Mouse (Mus musculus): ENCODE data around the gene Slc10a1. TPM values are rescaled to one million over a fixed set of nuclear protein-coding genes. Genes with fewer than 3 reads are reported as not detected.

Gene Slc10a1
- polyA plus RNA-seq, 1 experiment from 2014 or later: 0.45 TPM

GRCm38 (mm10) chr12:80938642-80939041 is 29.9 kb downstream of the Slc10a1 start:
- Histone ChIP-seq H3K27ac (replicated peaks) (no peak overlapping the region), H3K4me1 (replicated peaks) (no peaks in the 10 kb centered on the region), H3K36me3 (no peaks in the 10 kb centered on the region), H3K9ac (no peak overlapping the region), H3K9me3 (no peaks in the 10 kb centered on the region), H3K27me3 (no peaks in the 10 kb centered on the region), H3K4me3 (no peak overlapping the region), H3K4me2 (no peak overlapping the region)
- no peak for ATAC-seq (ENCODE audit: low FRiP score, low read depth)
- 70% methylated on average over 5 of the region's 5 CpGs for WGBS

- no peaks in the 10 kb centered on the region for H3K36me3 ChIP-seq
- no peaks in the 10 kb centered on the region for H3K27me3 ChIP-seq
- H3K4me3 ChIP-seq: no peak overlapping the region
- H3K9ac ChIP-seq: no peak overlapping the region
- no peaks in the 10 kb centered on the region for H3K4me1 ChIP-seq (replicated peaks)
- WGBS: 84% methylated on average over 9 of the region's 9 CpGs
- no peaks in the 10 kb centered on the region for H3K9me3 ChIP-seq
- H3K27ac ChIP-seq (replicated peaks): no peak overlapping the region
- no peak overlapping the region for H3K4me2 ChIP-seq
- no peak for ATAC-seq (ENCODE audit: low FRiP score, low read depth)
Observed at GRCm38 (mm10) chr12:80937331-80938029, 31.0 kb downstream of the Slc10a1 start.

- ATAC-seq (ENCODE audit: low FRiP score, low read depth): no peak
- Histone ChIP-seq H3K9ac (no peak overlapping the region), H3K4me3 (no peak overlapping the region), H3K27me3 (no peaks in the 10 kb centered on the region), H3K9me3 (no peaks in the 10 kb centered on the region), H3K4me1 (replicated peaks) (no peaks in the 10 kb centered on the region), H3K36me3 (no peaks in the 10 kb centered on the region), H3K27ac (replicated peaks) (no peak overlapping the region), H3K4me2 (no peak overlapping the region)
- 82% methylated on average over 2 of the region's 2 CpGs for WGBS
Observed at GRCm38 (mm10) chr12:80936751-80937150, 31.8 kb downstream of the Slc10a1 start.

- no peaks in the 10 kb centered on the region for H3K27me3 ChIP-seq
Observed at GRCm38 (mm10) chr12:80932865-80933264, 35.6 kb downstream of the Slc10a1 start.

GRCm38 (mm10) chr12:80931402-80932140 is 36.9 kb downstream of the Slc10a1 start:
- H3K9me3 ChIP-seq: no peaks in the 10 kb centered on the region
- H3K4me2 ChIP-seq: no peak overlapping the region
- H3K36me3 ChIP-seq: no peaks in the 10 kb centered on the region
- H3K27me3 ChIP-seq: no peaks in the 10 kb centered on the region
- 96% methylated on average over 3 of the region's 3 CpGs for WGBS
- H3K27ac ChIP-seq (replicated peaks): no peak overlapping the region
- no peak overlapping the region for H3K4me3 ChIP-seq
- H3K4me1 ChIP-seq (replicated peaks): no peaks in the 10 kb centered on the region
- ATAC-seq (ENCODE audit: low FRiP score, low read depth): no peak
- no peak overlapping the region for H3K9ac ChIP-seq

More at GRCm38 (mm10) chr12:80932865-80933264, 35.6 kb downstream of the Slc10a1 start:
- no peaks in the 10 kb centered on the region for H3K4me1 ChIP-seq (replicated peaks)
- ATAC-seq (ENCODE audit: low FRiP score, low read depth): no peak
- H3K27ac ChIP-seq (replicated peaks): no peak overlapping the region
- no peaks in the 10 kb centered on the region for H3K9me3 ChIP-seq
- no peaks in the 10 kb centered on the region for H3K36me3 ChIP-seq
- no peak overlapping the region for H3K4me3 ChIP-seq
- H3K4me2 ChIP-seq: no peak overlapping the region
- no peak overlapping the region for H3K9ac ChIP-seq
- 97% methylated on average over 1 of the region's 1 CpGs for WGBS

- no peaks in the 10 kb centered on the region for H3K36me3 ChIP-seq
- WGBS: 87% methylated on average over 7 of the region's 7 CpGs
- no peak overlapping the region for H3K4me2 ChIP-seq
- H3K9ac ChIP-seq: no peak overlapping the region
- H3K4me1 ChIP-seq (replicated peaks): no peaks in the 10 kb centered on the region
- H3K9me3 ChIP-seq: no peaks in the 10 kb centered on the region
- no peak overlapping the region for H3K27ac ChIP-seq (replicated peaks)
- H3K4me3 ChIP-seq: no peak overlapping the region
- no peak for ATAC-seq (ENCODE audit: low FRiP score, low read depth)
- H3K27me3 ChIP-seq: no peaks in the 10 kb centered on the region
Observed at GRCm38 (mm10) chr12:80930141-80930540, 38.4 kb downstream of the Slc10a1 start.

- Histone ChIP-seq H3K27me3 (no peaks in the 10 kb centered on the region), H3K4me3 (no peak overlapping the region), H3K27ac (replicated peaks) (no peak overlapping the region), H3K4me2 (no peak overlapping the region), H3K36me3 (no peaks in the 10 kb centered on the region), H3K9ac (no peak overlapping the region), H3K4me1 (replicated peaks) (no peaks in the 10 kb centered on the region), H3K9me3 (no peaks in the 10 kb centered on the region)
- ATAC-seq (ENCODE audit: low FRiP score, low read depth): no peak
- 87% methylated on average over 3 of the region's 3 CpGs for WGBS
Observed at GRCm38 (mm10) chr12:80928881-80929280, 39.6 kb downstream of the Slc10a1 start.

- Histone ChIP-seq H3K4me3 (no peak overlapping the region), H3K9ac (no peak overlapping the region), H3K4me1 (replicated peaks) (no peaks in the 10 kb centered on the region), H3K27me3 (no peaks in the 10 kb centered on the region), H3K36me3 (no peaks in the 10 kb centered on the region), H3K27ac (replicated peaks) (no peak overlapping the region), H3K4me2 (no peak overlapping the region), H3K9me3 (no peaks in the 10 kb centered on the region)
- WGBS: 87% methylated on average over 1 of the region's 1 CpGs
- ATAC-seq (ENCODE audit: low FRiP score, low read depth): no peak
Observed at GRCm38 (mm10) chr12:80927518-80927917, 41.0 kb downstream of the Slc10a1 start.

- no peak overlapping the region for H3K4me2 ChIP-seq
- no peaks in the 10 kb centered on the region for H3K4me1 ChIP-seq (replicated peaks)
- H3K27ac ChIP-seq (replicated peaks): no peak overlapping the region
- H3K36me3 ChIP-seq: no peaks in the 10 kb centered on the region
- ATAC-seq (ENCODE audit: low FRiP score, low read depth): no peak
- H3K9me3 ChIP-seq: no peaks in the 10 kb centered on the region
- H3K27me3 ChIP-seq: no peaks in the 10 kb centered on the region
- H3K9ac ChIP-seq: no peak overlapping the region
- WGBS: 77% methylated on average over 4 of the region's 4 CpGs
- no peak overlapping the region for H3K4me3 ChIP-seq
Observed at GRCm38 (mm10) chr12:80926550-80926949, 42.0 kb downstream of the Slc10a1 start.

GRCm38 (mm10) chr12:80925919-80926318 is 42.6 kb downstream of the Slc10a1 start:
- Histone ChIP-seq H3K9me3 (no peaks in the 10 kb centered on the region), H3K4me1 (replicated peaks) (no peaks in the 10 kb centered on the region), H3K9ac (no peak overlapping the region), H3K4me2 (no peak overlapping the region), H3K27me3 (no peaks in the 10 kb centered on the region), H3K36me3 (no peaks in the 10 kb centered on the region), H3K27ac (replicated peaks) (no peak overlapping the region), H3K4me3 (no peak overlapping the region)
- ATAC-seq (ENCODE audit: low FRiP score, low read depth): no peak
- WGBS: 39% methylated on average over 7 of the region's 7 CpGs

GRCm38 (mm10) chr12:80924205-80924604 is 44.3 kb downstream of the Slc10a1 start:
- H3K4me2 ChIP-seq: no peak overlapping the region
- no peak overlapping the region for H3K27ac ChIP-seq (replicated peaks)
- no peaks in the 10 kb centered on the region for H3K9me3 ChIP-seq
- WGBS: 56% methylated on average over 3 of the region's 3 CpGs
- H3K27me3 ChIP-seq: no peaks in the 10 kb centered on the region
- ATAC-seq (ENCODE audit: low FRiP score, low read depth): no peak
- H3K4me3 ChIP-seq: no peak overlapping the region
- H3K36me3 ChIP-seq: no peaks in the 10 kb centered on the region
- no peaks in the 10 kb centered on the region for H3K4me1 ChIP-seq (replicated peaks)
- H3K9ac ChIP-seq: no peak overlapping the region

- no peak for ATAC-seq (ENCODE audit: low FRiP score, low read depth)
- 66% methylated on average over 5 of the region's 5 CpGs for WGBS
- H3K27me3 ChIP-seq: no peaks in the 10 kb centered on the region
- H3K4me1 ChIP-seq (replicated peaks): no peaks in the 10 kb centered on the region
- H3K9me3 ChIP-seq: no peaks in the 10 kb centered on the region
- no peaks in the 10 kb centered on the region for H3K36me3 ChIP-seq
- H3K27ac ChIP-seq (replicated peaks): no peak overlapping the region
- H3K4me2 ChIP-seq: no peak overlapping the region; the same call in 1 of the 2 replicates
- no peak overlapping the region for H3K4me3 ChIP-seq
- no peak overlapping the region for H3K9ac ChIP-seq
Observed at GRCm38 (mm10) chr12:80923602-80924001, 44.9 kb downstream of the Slc10a1 start.
